Mouse (Mus musculus): Measurements from ENCODE around the gene Zfhx3.

Zfhx3 gene

DNA sequence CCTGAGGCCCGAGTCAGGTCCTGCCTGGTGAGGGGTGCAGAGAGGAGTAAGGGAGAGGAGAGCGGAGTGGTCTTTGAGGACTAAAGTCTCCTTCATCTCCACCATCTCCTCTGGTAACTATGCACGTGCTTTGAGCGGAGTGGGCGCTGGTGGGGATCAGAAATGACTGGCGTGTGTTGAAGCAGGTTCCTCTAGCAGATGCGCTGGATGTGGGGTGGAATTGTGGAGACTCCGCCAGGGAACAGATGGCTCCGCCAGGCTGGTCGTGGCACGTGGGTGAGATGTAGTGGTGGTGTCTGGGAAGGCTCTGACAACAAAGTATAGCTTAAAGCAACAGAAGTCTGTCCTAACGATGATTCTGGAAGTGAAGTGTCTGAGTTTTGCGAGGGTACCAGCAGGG is 798.0 kb downstream of the Zfhx3 start:
- CTCF ChIA-PET = no interaction called here
- POLR2A ChIA-PET = interaction anchor here in 1 of 4 experiments (1.2 kb wide), 1 partner anchor 11 kb away, joined by 3 read pairs; no protein-coding TSS in a partner anchor

DNA sequence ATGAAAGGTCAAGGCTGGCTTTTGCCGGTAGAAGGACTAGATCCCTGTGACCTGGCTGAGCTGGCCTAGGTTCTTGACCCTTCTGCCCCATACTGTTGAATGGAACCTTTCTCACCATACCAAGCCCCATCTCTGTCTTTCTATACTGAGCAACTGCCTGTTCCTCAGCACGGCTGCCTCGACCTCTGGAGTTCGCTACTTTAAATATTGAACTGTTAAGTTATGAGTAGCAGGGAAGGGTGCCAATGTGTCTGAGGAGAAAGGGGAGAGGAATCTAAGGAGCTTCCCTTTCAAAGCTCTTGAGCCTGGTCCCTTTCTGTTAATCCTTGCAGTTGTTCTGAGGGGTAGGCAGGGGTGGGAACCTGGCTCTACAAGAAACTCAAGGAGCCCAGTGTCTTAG is 799.2 kb downstream of the Zfhx3 start:
- POLR2A ChIA-PET = interaction anchor here in 2 of 4 experiments (0.5 to 1.1 kb wide), 2 partner anchors 12 to 1280 kb away, joined by 3 to 7 read pairs; no protein-coding TSS in a partner anchor
- CTCF ChIA-PET = interaction anchor here in 1 of 4 experiments (0.6 kb wide), 1 partner anchor 1941 kb away, joined by 4 read pairs; no protein-coding TSS in a partner anchor

DNA sequence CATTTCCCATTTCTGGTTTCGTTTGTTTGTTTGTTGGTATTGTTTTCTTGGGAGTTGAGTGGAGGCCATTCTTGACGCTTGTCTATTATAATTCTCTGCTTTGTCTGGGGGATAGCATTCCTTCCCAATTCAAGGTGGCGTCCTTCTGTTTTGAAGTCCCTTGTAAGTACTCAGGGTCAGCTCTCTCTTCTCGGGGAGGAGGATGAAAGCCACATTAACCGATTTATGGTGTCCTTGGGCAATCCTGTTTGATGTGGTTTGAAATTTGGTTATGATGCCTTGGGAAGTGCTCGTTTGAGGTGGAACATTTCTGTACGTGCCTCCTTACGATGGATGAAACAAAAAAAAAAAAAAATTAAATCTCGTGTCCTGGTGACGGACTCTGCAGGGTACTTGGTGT is 800.0 kb downstream of the Zfhx3 start:
- POLR2A ChIA-PET = interaction anchor here in 1 of 4 experiments (0.6 kb wide), 1 partner anchor 45 kb away, joined by 4 read pairs; no protein-coding TSS in a partner anchor
- CTCF ChIA-PET = interaction anchor here in 1 of 4 experiments (1.4 kb wide), 1 partner anchor 17 kb away, joined by 3 read pairs; no protein-coding TSS in a partner anchor

DNA sequence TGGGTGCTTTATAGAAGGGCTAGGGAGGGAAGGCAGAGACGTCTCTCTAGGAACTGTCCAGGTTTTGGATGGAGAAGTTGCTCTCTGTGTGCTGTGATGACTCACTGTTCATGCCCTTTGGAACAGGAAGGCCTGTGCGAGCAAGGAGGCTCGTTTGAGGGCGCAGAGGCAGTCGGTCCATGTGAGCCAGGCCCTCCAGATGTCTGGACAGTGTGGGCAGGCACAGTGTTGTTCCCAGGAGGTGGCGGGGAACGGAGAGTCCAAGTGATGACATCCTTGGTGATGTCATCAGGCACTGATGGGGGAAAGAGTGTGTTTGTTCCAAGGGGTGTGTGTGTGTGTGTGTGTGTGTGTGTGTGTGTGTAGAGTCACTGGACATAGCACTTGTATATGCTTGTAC is 800.8 kb downstream of the Zfhx3 start:
- ChIA-PET POLR2A (interaction anchor here in 1 of 4 experiments (0.7 kb wide), 1 partner anchor 109 kb away, joined by 3 read pairs; no protein-coding TSS in a partner anchor), CTCF (interaction anchor here in 1 of 4 experiments (1.4 kb wide), 1 partner anchor 16 kb away, joined by 3 read pairs; no protein-coding TSS in a partner anchor)

DNA sequence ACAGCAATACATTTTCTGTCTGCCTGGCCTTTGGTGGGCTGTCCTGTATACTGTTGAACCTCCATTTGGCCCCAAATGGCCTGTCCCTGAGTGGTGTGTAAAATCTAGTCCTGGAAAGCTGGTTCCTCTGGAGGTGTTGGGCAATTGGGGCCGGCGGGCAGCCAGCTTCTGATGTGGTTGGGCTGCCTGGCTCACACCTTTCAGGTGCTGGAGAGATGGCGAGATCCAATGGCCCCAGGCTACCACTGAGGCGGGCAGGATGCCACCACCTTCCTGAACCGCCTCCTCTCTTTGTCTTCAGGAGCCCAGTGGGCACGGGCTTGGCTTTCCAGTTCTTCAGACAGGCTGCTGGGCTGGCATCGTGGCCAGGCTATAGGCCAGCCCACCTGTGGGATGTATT is 803.1 kb downstream of the Zfhx3 start:
- ChIA-PET CTCF (no interaction called here), POLR2A (interaction anchor here in 2 of 4 experiments (0.5 to 0.6 kb wide), 2 partner anchors 179 to 395 kb away, joined by 4 read pairs; no protein-coding TSS in a partner anchor)

DNA sequence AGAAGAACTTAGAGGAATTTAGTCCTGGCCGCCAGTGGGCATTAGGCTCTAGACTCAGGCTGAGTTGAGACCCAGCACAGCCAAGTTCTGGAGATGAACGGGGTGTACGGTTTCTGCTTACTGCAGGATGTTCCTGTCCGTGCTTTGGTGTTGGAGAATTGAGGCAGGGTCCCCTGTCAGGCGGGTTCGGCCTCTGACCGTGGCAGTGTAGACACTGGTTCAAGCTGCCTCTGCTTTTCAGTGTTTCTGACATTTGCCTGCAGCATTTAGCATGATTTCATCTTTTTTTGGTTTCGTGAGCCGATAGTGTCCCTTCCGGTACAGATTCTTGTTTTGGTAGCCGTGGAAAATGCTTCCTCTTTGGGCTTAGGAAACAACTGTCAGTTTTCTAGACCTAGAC is 805.7 kb downstream of the Zfhx3 start:
- ChIA-PET CTCF (interaction anchor here in 1 of 4 experiments (1.7 kb wide), 1 partner anchor 12 kb away, joined by 5 read pairs; no protein-coding TSS in a partner anchor), POLR2A (no interaction called here)

DNA sequence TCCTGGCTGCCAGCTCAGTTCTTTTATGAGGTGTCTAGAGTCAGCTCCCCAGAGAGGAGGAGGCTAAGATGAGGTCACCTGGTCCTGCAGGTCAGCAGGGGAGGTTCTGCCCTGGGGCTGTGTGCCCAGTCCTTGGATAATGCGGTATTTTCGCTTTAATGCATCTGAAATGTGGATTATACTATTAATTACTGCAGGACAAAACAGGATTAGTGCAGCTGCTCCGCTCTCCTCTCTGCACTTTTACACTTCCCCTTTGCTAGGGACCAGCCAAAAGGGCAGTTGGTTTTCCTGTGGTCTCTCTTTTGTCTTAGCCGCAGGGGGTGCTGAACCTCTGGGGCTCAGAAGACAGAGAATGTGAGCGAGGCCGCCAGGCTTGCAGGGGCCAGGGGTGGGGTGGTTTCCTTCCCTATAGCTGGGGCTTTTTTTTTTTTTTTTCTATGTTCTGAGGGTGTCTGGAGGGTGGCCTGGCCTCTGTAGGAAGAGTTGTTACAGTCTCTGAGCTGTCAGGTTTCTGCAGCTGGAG is 806.5 kb downstream of the Zfhx3 start:
- ChIA-PET POLR2A (interaction anchor here in 3 of 4 experiments (0.5 to 0.7 kb wide), 3 partner anchors 42 to 1178 kb away, joined by 4 to 8 read pairs (median 4); no protein-coding TSS in a partner anchor), CTCF (interaction anchor here in 3 of 4 experiments (0.7 to 1.7 kb wide), 3 partner anchors 11 to 1341 kb away, joined by 3 to 5 read pairs (median 3); no protein-coding TSS in a partner anchor)

DNA sequence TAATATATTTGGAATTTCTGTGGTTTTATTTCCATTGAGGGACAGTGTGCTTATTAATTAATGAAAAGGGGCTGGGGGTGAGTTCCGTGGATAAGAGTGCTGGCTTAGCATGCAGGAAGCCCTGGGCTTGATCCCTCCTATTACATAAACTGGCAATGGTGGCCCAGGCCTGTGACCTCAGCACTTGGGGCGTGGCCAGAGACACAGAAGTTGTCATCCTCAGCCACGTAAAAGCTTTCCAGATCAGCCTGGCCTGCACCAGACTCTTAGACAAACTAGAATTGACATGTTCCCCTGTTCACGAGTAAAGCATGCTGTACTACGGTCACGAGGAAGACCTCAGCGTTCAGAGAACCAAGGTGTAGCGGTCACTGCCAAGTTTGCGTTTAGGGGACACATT is 808.4 kb downstream of the Zfhx3 start:
- ChIA-PET CTCF (no interaction called here), POLR2A (interaction anchor here in 2 of 4 experiments (0.7 to 1.2 kb wide), 2 partner anchors 18 to 1489 kb away, joined by 6 read pairs; no protein-coding TSS in a partner anchor)

DNA sequence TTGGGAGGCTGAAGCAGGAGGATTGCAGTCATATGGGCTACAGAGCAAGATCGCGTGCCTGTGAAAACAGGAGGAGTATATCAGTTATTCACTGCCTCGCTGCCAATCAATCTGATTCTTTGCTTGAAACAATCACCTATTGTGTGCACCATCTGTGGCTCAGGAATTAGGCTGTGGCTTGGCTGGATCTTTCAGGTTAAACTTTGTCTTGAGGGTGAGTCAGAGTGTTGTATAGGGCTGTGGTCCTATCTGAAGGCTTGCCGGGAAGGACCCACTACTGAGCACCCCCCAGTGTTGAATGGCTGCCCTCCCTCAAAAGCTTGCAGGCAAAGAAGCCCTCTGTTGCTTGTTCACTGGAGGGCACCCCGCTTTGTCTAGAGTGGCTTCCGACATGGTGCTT is 812.1 kb downstream of the Zfhx3 start:
- POLR2A ChIA-PET = interaction anchor here in 1 of 4 experiments (2.5 kb wide), 1 partner anchor 32 kb away, joined by 10 read pairs; no protein-coding TSS in a partner anchor

DNA sequence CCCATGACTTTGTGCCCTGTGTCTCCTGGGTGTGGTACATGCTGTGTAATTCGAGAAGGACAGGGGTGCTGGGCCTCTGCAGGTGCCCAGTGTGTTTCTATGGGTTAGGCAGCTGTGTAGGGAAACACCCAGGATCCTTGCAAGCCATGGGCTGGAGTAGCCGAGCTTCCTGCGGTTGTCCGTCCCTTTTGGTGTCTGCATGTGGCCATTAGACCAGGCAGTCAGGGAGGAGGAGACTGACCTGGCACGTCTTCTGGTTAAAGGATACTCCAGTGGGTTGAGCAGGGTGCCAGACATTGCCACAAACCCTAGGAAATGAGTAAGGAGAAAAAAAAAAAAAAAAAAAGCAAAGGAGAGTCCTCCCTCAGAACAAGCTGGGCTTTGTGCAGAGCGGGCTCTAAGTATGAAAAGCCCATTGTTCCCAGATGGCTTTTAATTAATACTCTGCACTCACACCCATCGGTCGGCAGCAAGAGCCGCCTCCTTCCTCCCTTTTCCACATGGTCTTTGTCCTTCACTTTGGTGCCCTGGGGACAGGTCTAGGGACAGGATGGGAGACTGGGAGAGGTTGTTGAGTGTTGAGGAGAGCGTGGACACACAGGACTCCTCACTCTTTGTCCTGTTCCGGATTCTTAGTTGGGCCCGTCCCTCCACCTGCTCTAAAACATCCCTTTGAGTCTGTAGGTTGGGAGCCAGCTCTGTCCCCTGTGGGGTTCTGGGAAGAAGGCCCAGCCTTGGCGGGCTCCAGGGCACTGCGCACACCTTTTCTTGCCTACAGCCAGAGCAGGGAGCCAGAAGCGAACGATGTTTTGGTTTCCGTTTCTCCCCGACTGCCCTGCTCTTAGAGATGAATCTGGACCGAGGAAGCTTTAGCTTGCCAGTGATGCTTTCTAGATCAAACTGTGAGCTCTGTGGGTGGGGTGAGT is 813.2 kb downstream of the Zfhx3 start:
- ChIA-PET CTCF (interaction anchor here in 2 of 4 experiments (0.5 to 0.6 kb wide), 3 partner anchors 29 to 420 kb away, joined by 3 to 6 read pairs (median 4); no protein-coding TSS in a partner anchor), POLR2A (interaction anchor here (0.5 to 2.5 kb wide), 9 partner anchors 9 to 532 kb away, joined by 3 to 10 read pairs (median 4); no protein-coding TSS in a partner anchor)

More for the DNA sequence above, 812.1 kb downstream of the Zfhx3 start:
- CTCF ChIA-PET = no interaction called here

DNA sequence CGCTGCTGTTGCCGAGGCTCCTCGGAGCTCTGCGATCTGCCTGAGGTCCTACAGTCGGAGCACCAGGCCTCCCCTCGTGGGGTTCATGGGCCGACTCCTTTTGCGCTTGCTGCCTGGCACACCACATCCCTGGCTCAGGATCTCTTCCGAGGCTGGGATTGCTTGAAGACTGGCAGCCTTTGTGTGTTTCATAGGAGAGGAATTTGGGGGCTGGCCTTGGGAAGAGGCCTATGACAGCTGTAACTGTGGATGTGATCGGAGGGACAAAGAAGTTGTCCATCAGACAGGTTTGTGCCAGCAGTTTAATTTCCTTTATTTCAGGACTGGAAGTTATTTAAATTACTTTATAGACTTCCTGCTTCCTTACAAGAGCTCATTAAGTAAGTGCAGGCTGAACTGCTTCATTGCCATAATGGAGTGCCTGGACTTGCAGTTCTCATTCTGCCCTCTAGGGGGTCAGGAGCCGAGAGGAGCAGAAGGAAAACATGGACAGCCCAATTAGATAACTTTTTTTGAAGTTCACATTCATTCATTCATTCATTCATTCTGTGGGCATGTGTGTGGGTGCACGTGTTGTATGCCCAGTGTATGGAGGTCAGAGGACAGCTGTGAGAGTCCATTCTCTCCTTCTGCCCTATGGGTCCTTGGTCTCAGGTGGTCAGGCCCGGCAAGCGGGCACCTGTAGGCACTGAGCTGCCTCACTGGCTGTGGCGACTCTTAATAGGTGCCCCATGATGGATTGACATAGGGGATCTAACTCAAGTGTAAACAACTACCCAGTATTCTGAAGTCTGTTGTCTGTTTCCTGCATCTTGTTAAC is 817.3 kb downstream of the Zfhx3 start:
- POLR2A ChIA-PET = interaction anchor here in 3 of 4 experiments (0.5 to 2.1 kb wide), 7 partner anchors 33 to 719 kb away, joined by 3 to 7 read pairs (median 5); no protein-coding TSS in a partner anchor
- CTCF ChIA-PET = interaction anchor here (0.5 to 1.5 kb wide), 24 partner anchors 10 to 1165 kb away, joined by 3 to 6 read pairs (median 3); no protein-coding TSS in a partner anchor

DNA sequence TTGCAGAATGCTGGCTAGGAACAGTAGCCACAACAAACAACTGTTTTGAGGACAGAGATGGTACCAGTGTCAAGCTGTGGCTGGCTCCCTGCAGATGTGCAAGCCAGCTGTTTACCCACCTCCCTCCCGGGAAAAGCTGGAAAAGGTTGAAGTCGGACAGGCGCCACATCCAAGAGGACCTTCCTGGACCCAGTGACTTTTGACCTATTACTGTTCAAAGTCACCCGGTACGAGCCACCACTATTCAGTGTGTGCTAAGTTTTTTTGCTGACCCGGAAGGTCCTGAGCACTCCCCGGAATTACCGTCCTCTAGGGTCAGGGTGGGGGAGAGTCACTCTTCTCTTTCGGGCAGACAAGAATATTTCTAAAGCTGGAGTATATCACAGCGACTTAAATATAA is 818.3 kb downstream of the Zfhx3 start:
- CTCF ChIA-PET = interaction anchor here in 2 of 4 experiments (0.6 to 1.5 kb wide), 3 partner anchors 12 to 66 kb away, joined by 3 to 5 read pairs (median 3); no protein-coding TSS in a partner anchor
- POLR2A ChIA-PET = interaction anchor here in 2 of 4 experiments (0.7 to 2.1 kb wide), 3 partner anchors 15 to 1003 kb away, joined by 3 to 5 read pairs (median 5); no protein-coding TSS in a partner anchor

DNA sequence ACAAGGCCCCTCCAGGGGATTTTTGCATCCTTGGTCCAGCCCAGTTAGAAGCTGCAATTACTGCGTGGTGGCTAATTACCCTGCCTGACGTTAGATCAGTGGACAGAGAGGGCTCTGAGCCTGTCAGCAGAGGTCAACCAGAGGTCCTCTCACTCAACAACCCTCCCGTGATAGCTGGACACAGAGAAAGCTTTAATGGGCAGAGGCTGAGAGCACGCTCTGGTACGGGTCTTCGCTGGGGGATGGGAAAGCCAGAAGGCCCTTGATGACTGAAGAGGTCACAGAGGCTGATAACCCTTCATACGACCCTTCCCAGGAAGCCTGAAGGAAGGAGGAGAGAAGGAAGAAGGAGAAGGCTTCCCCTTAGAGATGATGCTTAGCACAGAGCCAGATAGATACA is 820.1 kb downstream of the Zfhx3 start:
- CTCF ChIA-PET = interaction anchor here in 2 of 4 experiments (0.5 to 0.6 kb wide), 2 partner anchors 120 to 373 kb away, joined by 4 to 6 read pairs; no protein-coding TSS in a partner anchor

DNA sequence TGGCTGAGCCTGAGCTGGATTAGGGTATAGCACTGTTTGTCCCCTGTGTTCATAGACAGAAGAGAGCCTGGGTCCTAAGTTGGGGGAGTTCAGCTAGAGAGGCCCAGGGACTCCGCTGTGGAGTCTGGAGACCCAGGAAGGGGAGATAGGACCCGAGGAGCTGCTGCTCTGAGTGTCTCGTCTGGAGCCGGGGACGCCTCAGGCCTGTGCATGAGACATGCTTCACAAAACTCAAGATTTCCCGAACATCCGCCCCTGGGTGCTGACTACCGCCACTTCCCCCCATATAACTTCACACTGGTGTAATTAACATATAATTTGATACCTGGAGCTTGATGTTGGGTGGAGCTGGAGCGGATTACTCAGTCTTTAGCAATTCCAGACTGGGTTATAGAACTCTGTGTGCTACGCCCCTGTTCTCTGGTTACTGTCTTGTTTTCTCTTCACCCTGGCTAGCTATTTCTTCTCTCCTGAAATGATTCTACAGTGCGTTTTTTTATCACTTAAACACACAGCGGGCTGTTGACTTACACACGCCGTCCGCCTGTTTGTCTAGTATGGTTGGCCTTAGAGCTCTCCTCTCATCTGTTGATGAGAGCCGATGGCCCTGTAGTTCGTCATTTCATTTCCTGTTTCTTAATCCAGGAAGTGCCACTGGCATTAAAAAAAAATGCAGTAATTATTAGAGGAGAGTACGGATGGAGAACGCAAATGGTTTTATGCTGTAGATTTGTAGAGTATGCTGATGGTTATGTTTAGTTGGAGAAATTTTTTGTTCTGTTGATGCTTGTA is 822.2 kb downstream of the Zfhx3 start:
- ChIA-PET POLR2A (interaction anchor here in 2 of 4 experiments (0.5 to 1.7 kb wide), 7 partner anchors 9 to 99 kb away, joined by 3 to 7 read pairs (median 4); no protein-coding TSS in a partner anchor), CTCF (interaction anchor here in 1 of 4 experiments (0.9 kb wide), 1 partner anchor 26 kb away, joined by 3 read pairs; no protein-coding TSS in a partner anchor)

More for the DNA sequence above, 820.1 kb downstream of the Zfhx3 start:
- POLR2A ChIA-PET = interaction anchor here in 1 of 4 experiments (0.6 to 1.8 kb wide), 3 partner anchors 39 to 155 kb away, joined by 3 to 4 read pairs (median 4); no protein-coding TSS in a partner anchor

DNA sequence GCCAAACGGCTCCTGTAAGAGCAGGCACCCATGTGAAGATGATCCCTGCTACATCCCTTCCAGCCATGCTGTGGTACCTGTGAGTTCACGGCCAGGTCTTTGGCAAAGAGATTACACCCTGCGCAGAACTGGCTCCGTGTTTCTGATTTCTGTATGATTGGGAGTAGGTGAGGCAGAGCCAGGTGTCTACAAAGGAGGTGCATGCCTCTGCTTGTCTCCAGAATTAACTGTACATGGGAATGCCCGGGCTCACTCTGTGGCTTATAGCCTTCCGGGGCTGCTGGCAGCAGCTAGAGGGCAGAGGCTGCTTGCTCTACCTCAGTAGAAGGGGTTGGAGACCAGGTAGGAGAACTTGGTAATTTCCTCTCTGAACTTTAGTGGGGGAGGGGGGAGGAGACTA is 823.7 kb downstream of the Zfhx3 start:
- POLR2A ChIA-PET = interaction anchor here in 1 of 4 experiments (1.1 kb wide), 1 partner anchor 54 kb away, joined by 3 read pairs; no protein-coding TSS in a partner anchor
- CTCF ChIA-PET = interaction anchor here in 1 of 4 experiments (0.5 kb wide), 1 partner anchor 512 kb away, joined by 3 read pairs; no protein-coding TSS in a partner anchor

DNA sequence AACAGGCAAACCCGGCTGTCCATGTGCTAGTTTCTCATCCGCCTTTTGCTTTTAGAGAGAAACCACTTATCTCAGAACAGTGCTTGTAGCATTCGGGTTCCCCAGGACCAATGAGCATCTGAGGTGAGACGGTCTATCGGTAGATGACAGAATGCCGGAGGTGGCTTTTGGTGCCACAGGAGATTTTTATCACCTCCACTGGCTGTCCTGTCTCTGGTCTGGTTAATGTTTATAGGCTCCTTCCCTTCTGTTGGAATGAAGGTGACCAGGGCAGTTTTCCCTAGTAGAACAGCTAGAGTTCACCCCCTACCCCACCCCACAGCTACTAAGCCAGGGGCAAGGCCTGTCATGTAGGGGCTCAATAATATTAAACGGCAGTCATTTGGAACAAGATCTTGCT is 825.6 kb downstream of the Zfhx3 start:
- ChIA-PET POLR2A (interaction anchor here in 1 of 4 experiments (0.6 to 1.0 kb wide), 2 partner anchors 36 to 45 kb away, joined by 3 read pairs; no protein-coding TSS in a partner anchor), CTCF (interaction anchor here in 1 of 4 experiments (0.6 kb wide), 1 partner anchor 514 kb away, joined by 3 read pairs; no protein-coding TSS in a partner anchor)
